Mouse (Mus musculus) stomach, embryonic 14.5 days (tissue): ENCODE measurements at regions not wholly inside any gene's neighbourhood (a gene's known extent, or its start where the extent isn't known, plus 50 kb on each side); places are given as distances from the start of the nearest gene placed in this dataset.

Experiments
- ATAC-seq: fragments of 200-750 bp; cut with Nextera tagmentation; 2 replicates; pipeline ENCODE4 v1.8.0; 2017; ENCODE audit warnings: low read depth, moderate TSS enrichment; ENCODE audit not compliant: insufficient number of reproducible peaks, insufficient read depth, low FRiP score
- H3K27ac ChIP-seq: fragments of 300-500 bp; sonication (generic); 2 replicates; pipeline ENCODE4 v1.5.1; 2014; ENCODE audit warnings: mild to moderate bottlenecking, low read length, moderate library complexity, mixed read lengths
- H3K27me3 ChIP-seq: fragments of 300-500 bp; sonication (generic); 2 replicates; pipeline ENCODE4 v1.6.1; 2014; ENCODE audit warnings: low read length, control low read depth, mixed read lengths; ENCODE audit not compliant: control insufficient read depth, insufficient read depth
- H3K36me3 ChIP-seq: fragments of 300-500 bp; sonication (generic); 2 replicates; pipeline ENCODE4 v1.6.1; 2014; ENCODE audit warnings: mild to moderate bottlenecking, control low read depth, low read length, moderate library complexity, mixed read lengths; ENCODE audit not compliant: control insufficient read depth, insufficient read depth
- H3K4me1 ChIP-seq: fragments of 300-500 bp; sonication (generic); 2 replicates; pipeline ENCODE4 v1.6.1; 2014; ENCODE audit warnings: low read length, control low read depth, mixed read lengths; ENCODE audit not compliant: control insufficient read depth, insufficient read depth
- H3K4me2 ChIP-seq: fragments of 300-500 bp; sonication (generic); replicated peaks from 2 replicates; pipeline ENCODE4 v1.6.1; 2014; ENCODE audit warnings: low read depth, low read length, control low read depth
- H3K4me3 ChIP-seq: fragments of 300-500 bp; sonication (generic); 2 replicates; pipeline ENCODE4 v1.5.1; 2014; ENCODE audit warnings: low read depth, low read length, control low read depth
- H3K9ac ChIP-seq: fragments of 300-500 bp; sonication (generic); replicated peaks from 2 replicates; pipeline ENCODE4 v1.6.1; 2014; ENCODE audit warnings: low read depth, mild to moderate bottlenecking, control low read depth, low read length, moderate library complexity, mixed read lengths
- H3K9me3 ChIP-seq: fragments of 300-500 bp; sonication (generic); 2 replicates; pipeline ENCODE4 v1.6.1; 2016; ENCODE audit warnings: low read depth, low read length, control low read depth; ENCODE audit not compliant: control insufficient read depth
- WGBS: fragments of 180-500 bp; shearing (Covaris S2); extraction: QIAGEN DNeasy Blood & Tissue Kit; methylation state at CpG from one replicate; pipeline ENCODE4 v1.1.7; 2014; 5-methylcytosine and 5-hydroxymethylcytosine counted together

DNA sequence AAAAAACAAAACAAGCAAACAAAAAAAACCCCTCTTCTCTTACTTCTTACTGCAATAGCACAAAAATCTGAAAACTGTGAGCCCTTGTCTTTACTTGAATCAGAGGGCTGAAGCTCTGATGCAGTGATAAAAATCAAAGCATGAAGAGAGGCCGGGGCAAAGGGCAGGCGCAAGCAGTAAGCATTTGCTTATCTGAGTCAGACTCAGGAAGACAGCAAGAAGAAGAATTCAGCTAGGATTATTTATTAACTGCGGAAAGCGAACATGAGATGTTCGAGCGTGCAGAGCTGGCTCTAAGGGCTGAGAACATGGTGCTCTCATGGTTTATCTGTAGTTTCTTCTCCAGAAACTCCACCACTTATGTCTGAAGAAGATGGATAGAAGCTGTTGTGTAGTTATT is 163.4 kb upstream of the Sgcd start:
- no peak overlapping the region for H3K27ac ChIP-seq
- no peaks in the 10 kb centered on the region for H3K9me3 ChIP-seq
- ATAC-seq: no peak
- H3K9ac ChIP-seq: no peak overlapping the region
- 37% methylated on average over 6 of the region's 6 CpGs for WGBS
- H3K4me2 ChIP-seq: no peak overlapping the region
- H3K27me3 ChIP-seq: no peaks in the 10 kb centered on the region
- H3K4me3 ChIP-seq: no peak overlapping the region
- H3K36me3 ChIP-seq: no peaks in the 10 kb centered on the region
- no peaks in the 10 kb centered on the region for H3K4me1 ChIP-seq

- no peaks in the 10 kb centered on the region for H3K4me1 ChIP-seq
- H3K9me3 ChIP-seq: no peaks in the 10 kb centered on the region
- H3K27me3 ChIP-seq: no peaks in the 10 kb centered on the region
- ATAC-seq: no peak
- no peaks in the 10 kb centered on the region for H3K36me3 ChIP-seq
- no peak overlapping the region for H3K27ac ChIP-seq
- no peak overlapping the region for H3K9ac ChIP-seq
- no peak overlapping the region for H3K4me2 ChIP-seq
- no peak overlapping the region for H3K4me3 ChIP-seq
These were observed 144.6 kb upstream of the Sgcd start for GRCm38 (mm10) chr11:48133335-48133734.

GRCm38 (mm10) chr11:48098063-48098462 is 109.3 kb upstream of the Sgcd start:
- 70% methylated on average over 3 of the region's 3 CpGs for WGBS
- H3K4me3 ChIP-seq: no peak overlapping the region
- H3K9me3 ChIP-seq: no peaks in the 10 kb centered on the region
- no peak overlapping the region for H3K9ac ChIP-seq
- H3K4me1 ChIP-seq: no peaks in the 10 kb centered on the region
- H3K4me2 ChIP-seq: no peak overlapping the region
- no peak for ATAC-seq
- H3K27ac ChIP-seq: no peak overlapping the region
- H3K27me3 ChIP-seq: no peaks in the 10 kb centered on the region
- H3K36me3 ChIP-seq: no peaks in the 10 kb centered on the region

- Histone ChIP-seq H3K9ac (no peak overlapping the region), H3K4me3 (no peak overlapping the region), H3K4me2 (no peak overlapping the region), H3K27ac (no peak overlapping the region), H3K27me3 (no peaks in the 10 kb centered on the region), H3K36me3 (no peaks in the 10 kb centered on the region), H3K9me3 (no peaks in the 10 kb centered on the region), H3K4me1 (no peaks in the 10 kb centered on the region)
- no peak for ATAC-seq
- WGBS: 89% methylated on average over 6 of the region's 6 CpGs
These were observed 108.7 kb upstream of the Sgcd start for GRCm38 (mm10) chr11:48097455-48097854.

DNA sequence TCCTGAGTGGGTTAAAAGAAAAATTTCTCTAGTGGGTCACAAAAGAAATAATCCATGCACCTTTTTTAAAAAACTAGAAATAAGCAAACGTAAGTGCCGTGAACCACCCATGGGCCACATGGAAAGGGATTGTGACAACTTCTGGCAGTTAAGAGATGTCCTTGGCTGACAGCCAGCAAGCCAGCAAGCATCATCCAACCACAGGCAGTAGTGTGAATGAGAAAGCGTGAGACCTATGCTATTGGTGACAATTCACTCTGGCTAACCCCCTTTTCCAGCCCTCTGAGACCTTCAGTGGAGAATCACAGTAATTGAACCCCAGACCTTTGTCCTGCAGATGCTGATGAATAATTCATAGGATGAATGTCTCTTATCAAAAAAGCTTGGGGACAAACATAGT is 78.3 kb upstream of the Sgcd start:
- 67% methylated on average over 3 of the region's 3 CpGs for WGBS
- ATAC-seq: no peak
- H3K4me3 ChIP-seq: no peak overlapping the region

GRCm38 (mm10) chr11:48063719-48064118 is 75.0 kb upstream of the Sgcd start:
- H3K9me3 ChIP-seq: no peaks in the 10 kb centered on the region
- 83% methylated on average over 9 of the region's 9 CpGs for WGBS

More for the DNA sequence above, 78.3 kb upstream of the Sgcd start:
- no peak overlapping the region for H3K4me2 ChIP-seq
- no peaks in the 10 kb centered on the region for H3K4me1 ChIP-seq
- no peaks in the 10 kb centered on the region for H3K9me3 ChIP-seq
- H3K27ac ChIP-seq: no peak overlapping the region
- H3K36me3 ChIP-seq: no peaks in the 10 kb centered on the region
- H3K27me3 ChIP-seq: no peaks in the 10 kb centered on the region
- H3K9ac ChIP-seq: no peak overlapping the region

GRCm38 (mm10) chr11:48061501-48061900 is 72.7 kb upstream of the Sgcd start:
- Histone ChIP-seq H3K9me3 (no peaks in the 10 kb centered on the region), H3K4me1 (no peaks in the 10 kb centered on the region), H3K27ac (no peak overlapping the region), H3K4me3 (no peak overlapping the region), H3K27me3 (no peaks in the 10 kb centered on the region), H3K9ac (no peak overlapping the region), H3K36me3 (no peaks in the 10 kb centered on the region), H3K4me2 (no peak overlapping the region)
- no peak for ATAC-seq

More at GRCm38 (mm10) chr11:48063719-48064118, 75.0 kb upstream of the Sgcd start:
- Histone ChIP-seq H3K36me3 (no peaks in the 10 kb centered on the region), H3K27ac (no peak overlapping the region), H3K9ac (no peak overlapping the region), H3K27me3 (no peaks in the 10 kb centered on the region), H3K4me2 (no peak overlapping the region), H3K4me3 (no peak overlapping the region), H3K4me1 (no peaks in the 10 kb centered on the region)
- no peak for ATAC-seq

- no peak overlapping the region for H3K27ac ChIP-seq
- no peaks in the 10 kb centered on the region for H3K27me3 ChIP-seq
- ATAC-seq: no peak
- H3K36me3 ChIP-seq: no peaks in the 10 kb centered on the region
- no peak overlapping the region for H3K4me3 ChIP-seq
- H3K4me2 ChIP-seq: no peak overlapping the region
- WGBS: 72% methylated on average over 3 of the region's 3 CpGs
- H3K4me1 ChIP-seq: no peaks in the 10 kb centered on the region
- H3K9ac ChIP-seq: no peak overlapping the region
- H3K9me3 ChIP-seq: no peaks in the 10 kb centered on the region
These were observed 62.5 kb upstream of the Sgcd start for GRCm38 (mm10) chr11:48051156-48051866.

- no peak overlapping the region for H3K9ac ChIP-seq
- WGBS: 61% methylated on average over 1 of the region's 1 CpGs
- H3K27ac ChIP-seq: no peak overlapping the region
- H3K27me3 ChIP-seq: no peaks in the 10 kb centered on the region
- no peak for ATAC-seq
- H3K4me1 ChIP-seq: no peaks in the 10 kb centered on the region
- no peak overlapping the region for H3K4me2 ChIP-seq
- no peak overlapping the region for H3K4me3 ChIP-seq
- H3K36me3 ChIP-seq: no peaks in the 10 kb centered on the region
- no peaks in the 10 kb centered on the region for H3K9me3 ChIP-seq
These were observed 59.5 kb upstream of the Sgcd start for GRCm38 (mm10) chr11:48048311-48048710.
